Mouse (Mus musculus) spleen, adult 2 months (tissue): ENCODE results near the gene Sept7. TPM values are rescaled to one million over a fixed set of nuclear protein-coding genes. Genes with fewer than 3 reads are reported as not detected.

Experiments
- DNase-seq, 2 experiments: peaks; one replicate each; pipeline versions ENCODE4 v3.0.0 to v3.0.0-alpha.2; 2012 to 2021; ENCODE audit warnings: low spot score in 2 of 2, low read depth in 1 of 2
- H3K27ac ChIP-seq: fragments of 200-500 bp; 2 replicates; pipeline ENCODE4 v1.5.1; 2012; ENCODE audit warnings: low read length, inconsistent platforms; ENCODE audit not compliant: insufficient read depth
- H3K27me3 ChIP-seq: fragments of 200-500 bp; 2 replicates; pipeline ENCODE4 v1.6.1; 2012; ENCODE audit warnings: mild to moderate bottlenecking, moderate library complexity, low read length, inconsistent platforms; ENCODE audit not compliant: control insufficient read depth, insufficient read depth
- H3K36me3 ChIP-seq: fragments of 200-500 bp; 2 replicates; pipeline ENCODE4 v1.6.1; 2012; ENCODE audit warnings: mild to moderate bottlenecking, low read length, inconsistent platforms; ENCODE audit not compliant: control insufficient read depth, insufficient read depth
- H3K4me1 ChIP-seq: fragments of 200-500 bp; 2 replicates; pipeline ENCODE4 v1.6.1; 2011; ENCODE audit warnings: inconsistent platforms; ENCODE audit not compliant: control insufficient read depth, insufficient read depth, insufficient read length
- H3K4me3 ChIP-seq: fragments of 200-500 bp; 2 replicates; pipeline ENCODE4 v1.5.1; 2011; ENCODE audit warnings: mild to moderate bottlenecking, inconsistent platforms; ENCODE audit not compliant: insufficient read depth, insufficient read length; ENCODE audit errors: extremely low read depth
- CTCF ChIP-seq: fragments of 200-500 bp; IDR thresholded peaks from 2 replicates; pipeline ENCODE4 v1.5.1; 2011; ENCODE audit warnings: mild to moderate bottlenecking, inconsistent platforms; ENCODE audit not compliant: insufficient read depth, insufficient read length, insufficient replicate concordance; ENCODE audit errors: extremely low read depth
- POLR2A ChIP-seq: fragments of 200-500 bp; IDR thresholded peaks from 2 replicates; pipeline ENCODE4 v1.6.1; 2011; ENCODE audit warnings: low read depth, low read length, inconsistent platforms
- WGBS: fragments of 180-500 bp; shearing (Covaris S2); methylation state at CpG from one replicate; pipeline ENCODE4 v1.1.7; 2018; 5-methylcytosine and 5-hydroxymethylcytosine counted together
- polyA plus RNA-seq: library from polyadenylated mRNA; depleted of rRNA; stranded (reverse); fragments of >200 nt; gene quantifications from 2 replicates; pipeline ENCODE4 v1.2.3, GENCODE M21; 2012; rRNA removed

Gene Sept7
- polyA plus RNA-seq, 1 experiment: 5.1 TPM

DNA sequence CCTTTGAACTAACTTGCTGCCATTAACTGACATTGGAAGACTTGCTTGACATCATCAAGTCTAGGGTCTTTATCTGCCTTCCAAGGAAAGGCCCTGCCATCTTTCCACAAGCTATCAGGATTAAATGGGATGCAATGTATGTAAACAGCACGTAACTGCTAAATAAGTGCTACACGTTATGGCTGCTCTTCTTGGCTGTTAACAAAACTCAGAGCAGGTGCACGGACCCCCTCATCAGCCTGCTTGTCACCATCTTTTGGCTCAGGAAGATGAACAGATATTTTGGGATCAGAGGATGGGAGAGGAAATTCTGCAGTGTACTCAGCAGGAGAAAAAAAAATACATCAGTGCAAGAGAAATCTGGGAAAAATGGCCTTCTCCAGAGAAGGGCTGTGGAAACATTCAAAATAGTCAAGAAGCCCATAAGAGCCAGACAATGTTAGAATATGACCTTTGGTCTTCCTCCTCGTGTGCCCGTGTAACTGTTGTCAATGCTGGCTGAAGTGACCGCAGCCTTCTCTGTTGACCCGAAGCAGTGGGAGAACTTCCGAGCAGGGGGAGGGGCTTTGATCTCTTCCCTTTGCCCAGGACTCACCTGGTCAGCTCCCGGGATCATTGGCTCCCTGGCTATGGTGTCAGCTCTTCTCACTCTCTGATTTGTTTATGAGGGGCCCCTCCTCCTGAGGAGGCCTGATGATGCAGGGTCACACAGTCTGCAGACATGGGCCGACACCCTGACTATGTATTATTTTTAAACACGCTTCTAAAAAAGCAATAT, 76.9 kb downstream of the Sept7 start:
- Histone ChIP-seq H3K36me3 (no peaks in the 10 kb centered on the region), H3K27ac (no peak overlapping the region), H3K4me3 (no peak overlapping the region), H3K27me3 (no peaks in the 10 kb centered on the region), H3K4me1 (no peaks in the 10 kb centered on the region)
- TF ChIP-seq CTCF (no peak), POLR2A (no peak)
- no peak for DNase-seq
- WGBS: 84% methylated on average over 11 of the region's 11 CpGs

DNA sequence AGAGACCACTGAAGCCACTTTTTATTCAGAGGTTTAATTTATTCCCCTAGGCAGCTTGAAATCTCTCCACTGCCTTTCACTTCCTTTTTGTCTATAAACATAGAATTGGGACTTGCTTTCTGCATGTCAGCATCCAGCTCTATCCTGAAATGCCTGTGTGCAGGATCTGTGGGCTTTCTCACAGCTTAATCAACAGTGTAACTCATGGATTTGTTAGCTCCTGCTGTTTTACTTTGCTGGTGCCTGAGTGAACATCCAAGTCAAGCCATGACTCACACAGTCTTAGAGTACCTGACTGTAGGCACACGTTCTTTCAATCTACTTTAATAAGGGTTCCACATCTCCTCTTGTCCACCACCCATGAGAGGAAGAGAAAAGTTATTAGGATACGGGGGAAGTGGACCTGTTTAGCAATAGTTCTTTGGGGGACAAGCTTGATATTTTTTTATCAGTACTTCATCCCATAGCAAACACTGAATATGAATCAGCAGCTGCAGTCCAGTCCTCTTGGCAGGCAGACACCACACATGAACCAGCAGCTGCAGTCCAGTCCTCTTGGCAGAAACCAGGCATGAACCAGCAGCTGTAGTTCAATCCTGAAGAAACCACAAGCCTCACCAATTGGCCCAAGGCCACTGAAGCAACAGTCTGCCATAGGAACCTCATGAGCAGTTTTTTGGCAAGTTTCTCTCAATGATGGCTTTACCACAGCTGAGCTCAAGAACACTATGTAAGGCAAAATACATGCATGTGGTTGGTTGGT, 85.4 kb downstream of the Sept7 start:
- H3K4me1 ChIP-seq: no peaks in the 10 kb centered on the region
- 89% methylated on average over 2 of the region's 2 CpGs for WGBS
- no peak overlapping the region for H3K27ac ChIP-seq
- H3K36me3 ChIP-seq: no peaks in the 10 kb centered on the region
- TF ChIP-seq POLR2A (no peak), CTCF (no peak)
- H3K4me3 ChIP-seq: no peak overlapping the region
- no peaks in the 10 kb centered on the region for H3K27me3 ChIP-seq
- DNase-seq: no peak

DNA sequence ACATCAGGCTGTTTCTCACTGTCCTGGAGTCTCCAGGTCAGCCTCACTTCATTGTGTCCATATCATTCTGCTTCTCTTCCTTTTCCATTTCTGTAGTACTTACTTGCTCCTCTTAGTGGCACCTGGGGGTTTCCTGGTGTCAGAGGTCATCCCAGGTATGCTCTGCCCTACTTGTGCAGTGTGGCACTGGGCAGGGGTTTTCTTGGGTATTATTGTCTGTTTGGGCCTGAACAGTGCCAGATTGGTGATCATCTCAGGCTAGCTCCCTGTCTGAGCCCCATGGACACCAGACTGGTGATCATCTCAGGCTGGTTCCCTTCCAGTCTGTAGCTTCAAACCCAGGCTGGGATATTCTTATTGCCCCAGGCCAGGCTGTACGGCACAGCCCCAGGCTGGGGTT, 88.2 kb downstream of the Sept7 start:
- Histone ChIP-seq H3K36me3 (no peaks in the 10 kb centered on the region), H3K27ac (no peak overlapping the region), H3K4me1 (no peaks in the 10 kb centered on the region), H3K4me3 (no peak overlapping the region), H3K27me3 (no peaks in the 10 kb centered on the region)
- no peak for TF ChIP-seq CTCF
- TF ChIP-seq POLR2A: no peak
- WGBS: 82% methylated on average over 1 of the region's 1 CpGs
- no peak for DNase-seq

DNA sequence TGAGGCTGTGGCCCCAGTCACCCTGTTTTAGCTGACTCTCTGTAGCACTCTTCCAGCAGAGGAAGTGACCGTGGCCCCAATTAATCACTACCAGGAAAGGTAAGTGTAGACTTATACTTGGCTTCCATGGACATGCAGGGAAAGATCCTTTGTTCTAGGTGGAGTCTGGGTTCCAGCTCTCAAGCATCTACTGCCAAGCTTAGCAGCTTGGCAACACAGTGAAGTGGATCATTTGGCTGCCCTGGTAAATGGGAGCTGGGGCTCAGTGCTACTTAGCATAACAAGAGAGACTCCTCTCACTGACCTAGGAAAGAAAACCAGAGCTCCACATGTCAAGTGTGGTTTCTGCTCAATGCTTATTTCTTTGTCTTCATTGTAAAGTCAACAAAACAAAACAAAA, 101.5 kb downstream of the Sept7 start:
- no peak for TF ChIP-seq CTCF
- no peak for TF ChIP-seq POLR2A
- no peaks in the 10 kb centered on the region for H3K27me3 ChIP-seq
- 83% methylated on average over 1 of the region's 1 CpGs for WGBS
- DNase-seq: no peak
- H3K36me3 ChIP-seq: no peaks in the 10 kb centered on the region
- H3K27ac ChIP-seq: no peak overlapping the region
- no peaks in the 10 kb centered on the region for H3K4me1 ChIP-seq
- no peak overlapping the region for H3K4me3 ChIP-seq

DNA sequence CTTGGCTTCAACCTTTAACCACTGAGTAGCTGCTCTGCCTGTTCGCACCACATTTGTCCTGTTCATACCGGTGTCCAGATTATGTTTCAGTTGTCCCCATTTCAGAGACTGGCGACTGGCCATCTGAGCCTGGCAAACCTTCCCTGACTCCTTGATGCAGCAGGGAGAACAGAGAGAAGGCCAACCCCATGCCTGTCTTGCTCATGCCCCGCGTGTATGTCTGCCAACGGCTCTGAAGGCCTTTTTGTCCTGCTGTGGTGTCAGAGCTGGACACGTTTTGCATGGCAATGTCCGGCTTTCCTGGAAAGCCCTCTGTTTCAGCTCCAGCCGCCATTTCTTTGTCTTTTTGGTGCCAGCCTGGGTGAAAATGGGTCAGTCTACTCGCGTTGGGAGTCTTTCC, 103.6 kb downstream of the Sept7 start:
- no peak overlapping the region for H3K27ac ChIP-seq
- H3K36me3 ChIP-seq: no peaks in the 10 kb centered on the region
- no peaks in the 10 kb centered on the region for H3K4me1 ChIP-seq
- no peak for DNase-seq
- TF ChIP-seq POLR2A (no peak), CTCF (no peak)
- no peak overlapping the region for H3K4me3 ChIP-seq
- no peaks in the 10 kb centered on the region for H3K27me3 ChIP-seq
- 88% methylated on average over 11 of the region's 11 CpGs for WGBS

DNA sequence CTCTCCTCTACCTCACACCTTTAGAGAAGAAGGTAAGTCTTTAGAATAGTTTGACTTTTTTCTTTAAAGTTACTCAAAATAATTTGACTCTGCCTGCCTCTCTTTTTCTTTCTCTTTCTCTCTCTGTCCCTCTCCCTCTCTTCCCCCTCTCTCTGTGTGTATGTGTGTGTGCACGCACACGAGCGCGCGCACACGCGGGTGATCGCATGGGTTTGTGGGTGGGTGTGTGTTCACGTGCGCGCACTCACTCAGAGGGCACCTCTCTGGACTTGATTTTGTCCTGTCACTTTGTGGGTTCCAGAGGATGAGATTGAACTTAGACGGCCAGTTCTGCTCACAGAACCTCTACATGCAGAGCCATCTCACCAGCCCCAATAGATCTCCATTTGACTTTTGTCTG, 105.3 kb downstream of the Sept7 start:
- 97% methylated on average over 12 of the region's 12 CpGs for WGBS

DNA sequence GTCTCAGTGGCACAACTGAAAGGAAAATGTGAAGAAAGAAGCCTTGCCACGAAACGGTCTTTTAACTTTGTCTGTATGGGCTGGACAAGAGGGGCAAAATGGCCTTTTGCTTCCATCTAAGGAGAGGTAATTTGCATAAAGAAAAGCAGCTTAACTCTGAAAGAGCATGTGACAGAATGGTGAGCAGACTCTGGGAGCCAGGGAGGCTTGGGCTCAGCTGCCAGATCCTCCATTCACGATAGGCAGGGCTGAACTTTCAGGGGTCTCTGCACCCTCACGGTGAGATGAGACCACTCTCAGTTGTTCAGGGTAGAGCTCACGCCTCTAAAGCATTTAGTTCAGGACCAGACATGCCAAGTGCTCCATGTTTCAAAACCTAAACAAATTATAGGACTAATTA, 105.8 kb downstream of the Sept7 start:
- Histone ChIP-seq H3K4me1 (no peaks in the 10 kb centered on the region), H3K27me3 (no peaks in the 10 kb centered on the region), H3K36me3 (no peaks in the 10 kb centered on the region), H3K4me3 (no peak overlapping the region), H3K27ac (no peak overlapping the region)
- TF ChIP-seq POLR2A: no peak
- no peak for TF ChIP-seq CTCF
- DNase-seq: no peak
- 86% methylated on average over 5 of the region's 5 CpGs for WGBS

More for the DNA sequence above, 105.3 kb downstream of the Sept7 start:
- no peak for DNase-seq
- TF ChIP-seq CTCF (no peak), POLR2A (no peak)
- Histone ChIP-seq H3K36me3 (no peaks in the 10 kb centered on the region), H3K4me3 (no peak overlapping the region), H3K27ac (no peak overlapping the region), H3K4me1 (no peaks in the 10 kb centered on the region), H3K27me3 (no peaks in the 10 kb centered on the region)

Other genes starting within 250 kb of the Sept7 start
- gene Gm10181, start 163.0 kb upstream of the Sept7 start, polyA plus RNA-seq: not detected in 2 replicates
- 23.3 and 40.4 TPM in 2 replicates for gene Herpud2, start 100.6 kb upstream of the Sept7 start, polyA plus RNA-seq
- 2.7 TPM in 2 replicates for gene Eepd1, start 229.1 kb downstream of the Sept7 start, polyA plus RNA-seq